Mouse (Mus musculus) stomach, postnatal 0 days (tissue): ENCODE measurements at regions not wholly inside any gene's neighbourhood (a gene's known extent, or its start where the extent isn't known, plus 50 kb on each side); places are given as distances from the start of the nearest gene placed in this dataset.

Experiments used
- CTCF ChIP-seq: IDR thresholded peaks from 2 replicates; pipeline ENCODE4 v1.5.1; 2016; ENCODE audit warnings: antibody characterized with exemption, low read depth, mild to moderate bottlenecking, moderate library complexity
- EP300 ChIP-seq: optimal IDR thresholded peaks from 2 replicates; pipeline ENCODE3; 2016; ENCODE audit warnings: antibody characterized with exemption

DNA sequence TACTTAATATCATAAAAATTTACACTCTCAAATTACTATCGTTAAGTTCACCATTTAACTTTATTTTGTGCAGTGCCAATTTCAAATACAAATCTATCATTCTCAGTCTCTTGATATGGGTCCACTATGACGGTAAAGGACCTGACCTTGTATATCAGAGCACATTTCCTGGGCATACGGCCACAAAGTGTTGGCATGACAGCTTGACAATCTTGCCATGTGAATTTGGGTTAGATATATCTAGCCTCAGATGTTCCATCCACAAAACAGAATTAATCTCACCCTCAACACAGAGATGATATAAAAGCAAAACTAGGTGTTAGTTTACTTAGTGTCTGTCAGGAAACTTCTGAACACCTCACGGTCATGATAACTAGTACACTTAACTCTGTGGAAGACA, 120.8 kb downstream of the Ankrd50 start:
- TF ChIP-seq CTCF: no peak
- TF ChIP-seq EP300: no peak
